Mouse (Mus musculus) frontal cortex, adult 2 months (tissue): ENCODE data around the gene Saa4. TPM values are rescaled to one million over a fixed set of nuclear protein-coding genes. Genes with fewer than 3 reads are reported as not detected.
"Not testable (repeated sequence)": the region's sequence is repeated elsewhere in the genome, so short reads cannot be mapped to it uniquely, and the experiment has no call there.

Experiments
- DNase-seq, 2 experiments: peaks; one replicate each; pipeline ENCODE4 v3.0.0; 2022; ENCODE audit warnings: low spot score in 1 of 2; ENCODE audit errors: extremely low spot score in 1 of 2
- polyA plus RNA-seq: library from polyadenylated mRNA; depleted of rRNA; stranded (reverse); fragments of >200 nt; gene quantifications from 2 replicates; pipeline ENCODE4 v1.2.3, GENCODE M21; 2012; rRNA removed

Gene Saa4
- not detected in 2 replicates for polyA plus RNA-seq

GRCm38 (mm10) chr7:46732458-46732857 lies at the start of gene Saa4:
Gene Saa4, minus strand, starts transcription at chr7:46732603.
- no peak for DNase-seq

DNA sequence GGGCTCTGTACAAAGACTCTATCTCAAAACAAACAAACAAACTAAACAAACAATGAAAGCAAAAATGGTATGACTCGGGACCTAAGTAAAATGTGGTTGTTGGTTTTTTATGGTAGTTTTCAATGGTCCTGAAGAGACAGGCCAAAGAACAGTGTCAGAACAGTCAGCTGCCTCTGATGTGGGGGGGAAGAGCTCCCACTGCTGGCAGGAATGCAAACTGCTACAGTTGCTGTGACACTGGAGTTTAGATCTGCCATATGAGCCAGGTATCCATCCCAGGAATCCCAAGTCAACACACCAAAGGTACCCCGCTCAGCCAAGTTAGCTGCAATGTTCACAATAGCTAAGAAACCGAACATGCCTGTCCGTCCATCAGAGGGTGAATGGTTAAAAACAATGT lies 38.3 kb upstream of the Saa4 start:
- peak in 1 of 2 experiments; percentile 61 for DNase-seq

GRCm38 (mm10) chr7:46768451-46768850 lies 36.0 kb upstream of the Saa4 start:
- DNase-seq, result no peak

DNA sequence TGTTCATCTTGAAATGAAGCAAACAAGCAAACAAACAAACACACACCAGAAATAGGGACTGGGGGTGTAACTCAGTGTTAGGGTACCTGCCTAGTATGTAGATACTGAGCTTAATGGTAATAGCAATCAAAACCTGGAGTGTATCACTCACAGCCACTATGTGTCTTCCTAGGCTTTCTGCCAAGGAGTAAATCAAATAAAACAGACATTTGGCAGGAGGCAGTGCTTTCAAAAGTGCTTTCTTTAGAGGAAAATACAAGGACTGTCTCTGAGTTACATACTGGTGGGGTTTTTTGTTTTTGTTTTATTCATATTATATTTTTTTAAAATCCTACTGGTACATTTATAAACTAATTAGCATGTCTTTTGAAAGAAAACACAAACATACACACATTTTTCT lies 35.0 kb upstream of the Saa4 start:
- DNase-seq, result no peak

DNA sequence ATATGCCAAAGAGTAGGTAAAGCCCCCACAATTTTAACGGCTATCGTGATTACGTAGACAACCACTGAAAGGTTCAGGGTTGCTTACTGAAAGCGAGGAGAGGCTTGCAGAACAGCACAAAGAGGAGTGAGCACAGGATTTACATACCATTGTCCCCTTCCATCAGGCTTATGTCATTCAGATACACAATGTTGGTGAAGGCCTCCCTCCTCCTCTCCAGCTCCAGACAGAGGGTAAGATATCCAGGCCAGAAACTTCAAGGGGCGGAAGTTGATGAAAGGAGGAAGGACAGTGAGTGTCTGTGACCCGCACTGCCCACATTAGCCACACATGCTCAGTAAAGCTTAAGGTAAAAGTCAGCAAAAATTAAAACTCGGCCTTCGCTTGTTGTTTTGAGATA lies 32.3 kb upstream of the Saa4 start:
- no peak for DNase-seq

DNA sequence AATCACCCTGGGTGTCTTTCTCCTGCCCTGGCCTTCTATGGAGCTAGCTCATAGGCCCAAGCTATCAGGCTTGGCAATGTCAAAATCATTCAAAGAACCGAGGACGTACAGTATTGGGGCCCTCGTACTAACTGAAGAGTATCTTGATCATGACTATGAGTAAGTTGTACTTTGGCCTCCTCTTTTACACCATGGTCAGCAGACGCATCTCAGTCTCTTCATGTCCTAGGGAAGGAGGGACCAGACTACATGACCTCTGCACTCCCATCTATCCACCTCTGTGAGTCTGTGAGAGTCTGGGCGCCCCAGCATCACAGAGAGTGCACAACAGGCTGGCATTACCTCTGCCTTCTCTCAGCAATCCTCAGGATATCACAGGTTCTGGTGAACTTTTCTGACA lies 30.2 kb upstream of the Saa4 start:
- DNase-seq, result no peak

DNA sequence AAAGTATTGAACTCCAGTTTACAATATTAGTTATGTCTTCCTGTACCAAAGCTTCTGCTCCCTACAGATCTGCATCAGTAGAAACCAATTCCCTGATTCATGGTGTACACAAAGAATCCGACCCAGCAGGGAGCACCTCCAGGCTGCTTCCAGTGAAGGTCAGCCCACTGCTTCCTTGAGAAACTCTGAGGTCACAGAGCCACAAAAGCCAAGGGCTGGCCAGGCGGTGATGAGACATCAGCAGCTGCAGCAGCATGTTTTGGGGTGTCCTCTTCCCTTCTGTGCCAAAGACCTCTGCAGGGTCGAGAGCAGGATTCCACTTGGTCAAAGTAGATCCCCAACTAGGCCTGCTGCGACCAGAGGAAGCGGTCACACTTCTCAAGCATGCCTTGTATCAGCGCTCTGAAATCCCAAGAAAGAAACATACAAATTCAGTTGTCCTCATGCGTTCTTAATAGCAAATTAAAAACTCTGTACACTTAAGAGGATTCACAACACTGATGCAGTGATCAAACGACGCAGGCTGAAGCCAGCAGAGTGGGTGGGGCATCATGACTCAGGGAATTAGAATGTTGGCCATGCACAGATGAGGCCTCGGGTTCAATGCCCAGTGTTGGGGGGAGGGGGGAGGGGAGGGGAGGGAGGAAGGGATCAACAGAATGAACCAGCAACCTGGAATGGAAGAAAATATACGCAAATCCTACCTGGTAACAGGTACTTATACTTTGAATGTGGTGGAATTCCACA lies 28.8 kb upstream of the Saa4 start:
- no peak for DNase-seq

- no peak for DNase-seq
These were observed 19.1 kb upstream of the Saa4 start, which contains the start of gene Saa2 for GRCm38 (mm10) chr7:46751490-46751889. Gene Saa2, plus strand, starts transcription at chr7:46751790.

- DNase-seq, result no peak
These were observed 16.1 kb upstream of the Saa4 start for GRCm38 (mm10) chr7:46748459-46748858.

DNA sequence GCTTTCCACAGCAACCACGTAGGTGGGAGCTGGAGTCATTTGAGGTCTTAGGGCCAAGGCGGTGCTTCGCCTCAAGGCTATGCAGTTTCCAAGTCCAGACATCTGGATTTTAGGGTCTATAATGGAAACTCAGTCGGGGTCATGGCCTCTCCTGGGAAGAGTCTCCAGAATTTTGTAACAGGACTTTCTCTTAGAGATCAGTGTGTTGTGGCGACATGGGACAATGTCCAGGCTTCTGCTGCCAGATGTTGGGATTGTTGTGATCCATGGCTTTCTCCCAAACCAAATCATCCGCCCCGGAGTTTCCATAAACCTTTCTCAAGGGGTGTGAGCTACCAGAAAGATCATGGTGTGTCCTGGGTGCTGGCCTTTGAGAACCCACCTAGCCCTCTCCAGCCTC lies 14.0 kb upstream of the Saa4 start:
- no peak for DNase-seq

GRCm38 (mm10) chr7:46745816-46746215 lies 13.4 kb upstream of the Saa4 start:
- no peak for DNase-seq

GRCm38 (mm10) chr7:46742880-46743279 lies 10.5 kb upstream of the Saa4 start, which contains the start of gene Saa1:
Gene Saa1, minus strand, starts transcription at chr7:46742980.
- not testable (repeated sequence) for DNase-seq

GRCm38 (mm10) chr7:46740041-46740440 lies 7.6 kb upstream of the Saa4 start:
- not testable (repeated sequence) for DNase-seq

DNA sequence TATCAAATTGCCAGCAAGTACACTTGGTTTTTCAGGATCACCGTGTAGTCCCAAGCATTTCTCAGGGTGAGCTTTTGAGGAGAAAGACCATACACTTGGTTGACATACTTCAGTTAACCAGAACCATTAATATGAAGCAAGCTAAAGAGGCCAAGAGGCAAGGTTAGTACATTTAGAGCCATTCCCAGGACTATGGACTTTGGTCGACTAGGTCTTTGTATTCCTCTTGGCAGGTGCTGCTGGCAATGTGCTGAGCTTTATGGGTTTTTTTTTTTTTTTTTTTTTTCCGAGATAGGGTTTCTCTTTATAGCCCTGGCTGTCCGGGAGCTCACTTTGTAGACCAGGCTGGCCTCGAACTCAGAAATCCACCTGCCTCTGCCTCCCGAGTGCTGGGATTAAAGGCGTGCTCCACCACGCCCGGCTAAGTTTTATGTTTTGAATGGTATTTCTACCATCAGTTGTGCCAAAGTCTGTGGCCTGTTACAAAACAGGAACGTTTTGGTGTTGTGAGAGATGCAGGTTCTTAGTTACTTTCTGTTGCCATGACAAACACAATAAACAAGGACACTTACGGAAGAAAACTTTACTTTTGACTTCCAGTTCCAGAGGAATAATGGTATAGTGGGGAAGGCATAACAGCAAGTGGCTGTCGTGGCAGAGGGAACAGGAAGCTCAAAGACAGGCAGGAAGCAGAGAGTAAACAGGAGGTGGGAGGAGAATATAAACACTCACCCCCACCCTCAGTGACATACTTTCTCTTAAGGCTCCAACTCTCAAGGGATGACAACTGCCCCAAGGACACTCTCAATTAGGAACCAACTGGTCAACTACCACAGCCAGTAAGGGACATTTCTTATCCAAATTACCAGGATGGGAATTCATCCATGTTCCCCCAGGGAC lies 6.4 kb upstream of the Saa4 start:
- DNase-seq, result no peak

DNA sequence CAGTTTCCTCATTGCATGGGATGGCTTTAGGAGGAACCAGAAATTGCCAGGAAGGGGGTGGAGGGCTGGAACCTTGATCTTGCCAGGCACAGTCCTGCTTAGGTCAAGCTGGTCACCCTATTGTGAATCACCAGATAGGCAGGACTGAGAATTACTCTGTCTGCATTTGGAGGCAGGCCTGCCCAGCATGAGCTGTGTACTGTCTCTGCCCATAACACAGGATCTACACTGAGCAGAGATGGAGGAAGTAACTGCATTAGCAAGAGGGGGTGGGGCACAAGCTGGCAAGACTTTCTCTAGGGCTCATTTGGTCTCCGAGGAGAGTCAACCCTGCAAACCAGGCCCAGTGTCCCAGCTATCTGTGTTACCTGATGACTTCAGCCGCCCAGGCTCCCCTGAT lies 2.6 kb upstream of the Saa4 start:
- no peak for DNase-seq

DNA sequence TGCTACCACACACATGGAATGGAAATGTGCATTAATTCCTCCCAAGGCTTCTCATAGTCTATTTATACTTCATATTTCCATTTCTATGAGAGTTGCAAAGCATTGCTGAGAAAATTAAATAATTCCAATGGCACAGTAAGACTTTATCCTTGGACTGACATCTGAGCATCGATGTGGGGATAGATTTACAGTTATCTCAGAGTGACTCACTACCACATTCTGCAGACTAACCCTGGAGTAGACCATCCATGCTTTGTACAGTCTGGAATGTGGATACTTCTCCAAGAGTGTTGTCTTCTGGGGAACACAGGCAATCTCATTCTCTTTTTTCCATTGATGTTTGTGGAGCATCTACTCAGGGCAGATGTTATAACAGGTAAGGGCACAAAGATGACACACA lies 4.8 kb downstream of the Saa4 start:
- DNase-seq, result no peak

- peak in 1 of 2 experiments; percentile 55 for DNase-seq
These were observed 8.0 kb downstream of the Saa4 start for GRCm38 (mm10) chr7:46724396-46724795.

DNA sequence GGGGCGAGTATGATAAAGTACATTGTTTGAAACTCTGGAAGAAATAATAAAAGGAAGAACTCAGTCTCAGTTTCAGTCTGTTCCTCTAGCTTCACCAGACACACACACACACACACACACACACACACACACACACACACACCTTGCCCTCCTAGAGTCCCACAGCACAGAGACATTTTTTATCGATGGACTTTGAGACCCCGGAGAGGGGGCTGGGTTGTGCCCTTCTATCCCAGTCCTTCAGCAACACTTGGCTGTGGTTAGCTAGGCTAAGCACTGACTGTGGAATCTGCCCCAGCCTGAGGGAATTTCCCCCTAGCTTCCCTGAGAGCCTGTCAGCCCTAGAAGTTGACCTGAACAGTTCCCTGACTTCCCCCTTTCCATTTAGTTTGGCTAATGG lies 8.6 kb downstream of the Saa4 start:
- DNase-seq, result no peak

GRCm38 (mm10) chr7:46723354-46723753 lies 9.0 kb downstream of the Saa4 start:
- DNase-seq, result no peak

GRCm38 (mm10) chr7:46720460-46720859 lies 11.9 kb downstream of the Saa4 start:
- DNase-seq, result no peak

- DNase-seq, result no peak
These were observed 12.9 kb downstream of the Saa4 start for GRCm38 (mm10) chr7:46719526-46719925.
